Mouse (Mus musculus): ENCODE results near the gene Cela3b. TPM values are rescaled to one million over a fixed set of nuclear protein-coding genes. Genes with fewer than 3 reads are reported as not detected.

Cela3b gene
- total RNA-seq (2021) = not detected
- long read RNA-seq, experiment 1 = 0 reads
- long read RNA-seq, experiment 2 = 0 reads

DNA sequence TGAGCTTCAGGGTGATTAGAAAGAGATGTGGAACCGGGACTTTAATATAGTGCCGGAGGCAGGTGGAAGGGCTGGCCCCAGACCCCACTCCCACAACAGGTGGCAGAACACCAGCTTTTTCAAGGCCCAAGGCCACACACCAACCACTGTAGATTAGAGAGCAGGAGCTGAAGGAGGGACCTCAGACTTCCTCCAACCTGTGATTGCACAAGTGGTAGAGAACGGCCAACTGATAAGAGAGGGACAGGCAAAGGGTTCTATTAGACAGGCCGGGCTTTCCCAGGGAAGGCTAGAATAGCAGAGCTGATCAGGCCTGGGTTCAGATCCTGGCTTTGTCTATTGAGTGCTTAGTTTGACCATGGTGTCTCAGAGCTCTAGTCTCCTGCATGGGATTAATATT is at the start of gene Cela3b:
Gene Cela3b (minus strand): TSS at position 39 of the 400 bp plus-strand sequence.
- DNase-seq = no peak
- intact Hi-C loops (cut with DNase I; ENCODE audit: low total_unique reads) = no loop called here

GRCm38 (mm10) chr4:137479757-137480156 is 49.4 kb upstream of the Cela3b start:
- no peak for DNase-seq
- intact Hi-C loops (cut with DNase I; ENCODE audit: low total_unique reads) = no loop called here

DNA sequence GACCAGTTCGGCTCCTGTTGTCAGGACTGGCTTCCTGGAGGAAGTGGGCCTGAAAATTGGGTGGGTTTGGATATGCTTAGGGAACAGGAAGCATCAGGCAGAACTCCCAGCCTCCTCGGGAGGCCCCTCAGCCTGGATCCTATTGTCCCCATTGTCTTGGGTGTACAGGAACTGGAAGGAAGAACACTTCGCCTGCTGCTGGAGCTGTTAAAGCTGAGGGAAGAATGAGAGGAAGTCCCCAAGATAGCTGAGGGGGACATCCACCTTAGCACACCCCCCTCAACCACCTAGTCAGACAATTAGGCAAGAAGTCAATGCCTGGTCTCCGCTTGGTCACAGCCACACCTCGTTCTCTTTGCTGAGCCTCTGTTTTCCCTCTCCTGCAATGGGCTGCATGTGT is 48.0 kb upstream of the Cela3b start:
- intact Hi-C loops (cut with DNase I; ENCODE audit: low total_unique reads) = no loop called here

DNA sequence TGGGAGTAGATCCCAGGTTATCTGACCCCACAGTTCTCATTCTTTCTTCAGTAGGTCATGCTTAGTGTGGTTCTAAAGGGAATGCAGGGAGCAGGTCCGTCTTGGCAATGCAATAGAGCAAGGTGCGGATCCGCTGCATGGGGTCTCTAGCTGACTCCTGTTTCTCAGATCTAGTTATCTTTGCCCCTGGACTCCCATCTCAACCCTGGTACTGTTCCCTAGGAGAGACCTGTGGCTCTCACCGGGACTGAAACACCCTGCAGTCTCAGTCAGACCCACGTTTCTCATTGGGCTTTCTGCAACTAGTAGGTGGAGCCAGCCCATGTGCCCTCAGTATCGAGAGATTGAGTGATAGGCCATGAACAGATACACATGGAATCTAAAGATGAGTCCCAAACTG is 47.3 kb upstream of the Cela3b start:
- intact Hi-C loops (cut with DNase I; ENCODE audit: low total_unique reads) = no loop called here

More for the DNA sequence above, 48.0 kb upstream of the Cela3b start:
- DNase-seq = no peak

DNA sequence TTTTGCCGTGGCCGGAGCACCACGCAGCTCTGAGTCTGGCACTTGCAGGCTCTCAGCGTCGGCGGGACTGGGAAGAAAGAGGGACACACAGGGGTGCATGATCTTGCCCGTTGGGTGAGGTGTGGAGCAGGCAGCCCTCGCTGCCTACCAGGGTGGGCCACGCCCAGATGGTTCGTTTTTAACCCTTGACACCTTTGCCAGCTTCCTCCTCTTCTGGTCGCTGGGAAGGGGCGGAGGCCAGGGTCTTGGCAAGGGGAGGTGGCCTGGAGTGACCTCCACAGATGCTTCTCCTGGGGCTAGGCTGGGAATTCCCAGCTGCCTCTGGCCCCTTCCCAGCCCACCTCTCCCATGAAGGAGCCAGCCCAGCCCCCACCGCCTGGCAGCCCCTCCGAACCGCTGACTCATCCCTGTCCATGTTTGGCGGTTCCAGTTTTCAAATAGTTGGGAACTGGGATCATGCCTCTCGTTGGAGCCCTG is 46.5 kb upstream of the Cela3b start:
- intact Hi-C loops (cut with DNase I; ENCODE audit: low total_unique reads) = no loop called here
- peak; percentile 91 for DNase-seq

More for the DNA sequence above, 47.3 kb upstream of the Cela3b start:
- DNase-seq = no peak

DNA sequence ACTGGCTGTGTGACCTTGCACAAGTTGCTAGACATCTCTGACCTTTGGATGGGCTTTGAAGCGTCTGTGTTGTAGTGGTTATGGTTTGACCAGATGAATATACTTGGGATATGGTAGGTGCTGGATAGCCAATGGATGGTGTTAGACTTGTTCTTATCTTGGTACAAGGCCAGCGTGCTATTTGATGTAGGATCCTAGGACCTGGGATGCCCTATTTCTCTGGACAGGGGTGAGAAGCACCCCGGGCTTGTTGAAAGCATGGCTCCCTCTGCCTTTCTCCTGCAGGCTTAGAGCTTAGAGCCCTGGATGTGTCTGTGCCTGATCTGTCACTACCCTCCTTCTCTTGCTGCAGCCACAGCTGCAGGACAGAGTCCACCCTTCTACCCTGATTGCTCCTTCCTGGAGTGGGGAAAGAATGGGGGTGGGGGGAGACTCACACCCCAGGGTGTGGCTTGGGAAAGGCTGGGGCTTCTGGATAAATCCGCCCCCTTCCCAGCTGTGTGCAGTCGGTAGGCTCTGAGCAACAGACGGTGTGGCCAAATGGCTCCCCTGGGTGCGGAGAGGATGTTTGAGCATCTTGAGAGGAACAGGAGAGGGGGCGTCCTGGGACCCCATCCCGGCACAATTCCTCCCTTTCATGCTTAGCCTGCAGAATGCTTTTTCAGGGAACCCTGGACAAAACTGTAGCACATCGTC is 45.9 kb upstream of the Cela3b start:
- peak; percentile 90 for DNase-seq
- intact Hi-C loops (cut with DNase I; ENCODE audit: low total_unique reads) = no loop called here

GRCm38 (mm10) chr4:137475271-137476050 is 45.1 kb upstream of the Cela3b start:
- no peak for DNase-seq
- intact Hi-C loops (cut with DNase I; ENCODE audit: low total_unique reads) = no loop called here

DNA sequence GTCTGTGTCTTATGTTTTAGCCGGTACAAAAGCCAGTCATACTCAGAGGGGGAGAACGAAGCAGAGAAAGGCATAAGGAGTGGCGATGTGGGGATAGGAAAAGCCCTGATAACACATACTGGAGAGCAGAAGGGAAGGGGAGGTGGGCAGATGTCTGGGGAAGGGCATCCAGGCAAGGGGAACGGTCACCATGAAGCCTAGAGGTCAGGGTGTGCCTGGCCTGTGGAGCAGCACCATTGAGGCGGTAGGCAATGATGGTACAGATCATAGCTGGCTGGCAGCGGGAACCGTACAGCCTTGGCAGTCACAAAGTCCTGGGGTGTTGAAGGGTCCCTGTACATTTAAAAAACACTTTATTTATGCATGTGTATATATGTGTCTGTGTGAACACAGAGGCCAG is 44.4 kb upstream of the Cela3b start:
- no peak for DNase-seq
- intact Hi-C loops (cut with DNase I; ENCODE audit: low total_unique reads) = no loop called here

- intact Hi-C loops (cut with DNase I; ENCODE audit: low total_unique reads) = no loop called here
- peak; percentile 76 for DNase-seq
These were observed 43.5 kb upstream of the Cela3b start for GRCm38 (mm10) chr4:137473701-137474388.

GRCm38 (mm10) chr4:137473240-137473639 is 42.9 kb upstream of the Cela3b start:
- DNase-seq = no peak

GRCm38 (mm10) chr4:137471326-137471725 is 41.0 kb upstream of the Cela3b start:
- intact Hi-C loops (cut with DNase I; ENCODE audit: low total_unique reads) = no loop called here

More at GRCm38 (mm10) chr4:137473240-137473639, 42.9 kb upstream of the Cela3b start:
- intact Hi-C loops (cut with DNase I; ENCODE audit: low total_unique reads) = no loop called here

GRCm38 (mm10) chr4:137470701-137471317 is 40.5 kb upstream of the Cela3b start:
- no peak for DNase-seq
- intact Hi-C loops (cut with DNase I; ENCODE audit: low total_unique reads) = no loop called here

More at GRCm38 (mm10) chr4:137471326-137471725, 41.0 kb upstream of the Cela3b start:
- DNase-seq = no peak

DNA sequence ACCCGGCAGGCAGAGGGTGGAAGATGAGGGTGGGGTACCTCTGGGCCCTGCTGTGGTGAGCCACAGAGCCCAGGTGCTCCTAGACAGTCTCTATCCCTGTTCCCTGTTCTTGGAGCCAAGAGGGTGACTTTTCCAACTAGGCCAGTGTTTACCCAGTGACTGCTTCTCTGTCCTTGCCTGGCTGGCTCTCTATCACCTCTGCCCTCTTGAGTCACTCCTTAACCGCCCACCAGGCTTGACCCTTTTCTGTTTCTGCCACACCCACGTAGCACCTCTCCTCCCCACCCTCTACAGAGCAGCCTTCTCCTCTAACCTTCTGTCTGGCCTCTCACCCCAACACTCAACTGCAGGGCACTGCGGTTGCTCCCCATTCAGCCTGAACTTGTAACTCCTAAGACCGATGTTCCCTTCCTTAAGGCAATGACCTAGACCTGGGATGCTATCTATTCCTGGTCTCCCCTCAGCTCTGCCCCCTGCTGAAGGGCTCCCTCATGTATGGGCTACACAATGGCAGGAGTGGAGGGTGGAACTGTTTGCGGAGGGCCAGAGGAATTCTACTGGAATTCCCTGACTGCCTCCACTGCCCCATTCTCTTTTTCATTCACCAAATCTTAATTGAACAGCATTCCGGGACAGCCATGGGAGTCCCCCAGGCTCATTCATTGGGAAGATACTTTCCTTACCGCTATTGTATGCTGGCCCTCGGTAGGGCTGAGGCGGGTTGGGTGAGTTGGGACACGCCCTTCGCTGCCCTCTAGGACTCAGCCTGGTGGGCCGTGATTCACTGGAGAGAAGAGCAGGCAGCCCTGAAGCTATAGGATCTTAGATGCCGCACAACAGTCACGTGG is 39.7 kb upstream of the Cela3b start:
- intact Hi-C loops (cut with DNase I; ENCODE audit: low total_unique reads) = no loop called here
- DNase-seq = no peak

- intact Hi-C loops (cut with DNase I; ENCODE audit: low total_unique reads) = no loop called here
- no peak for DNase-seq
These were observed 38.9 kb upstream of the Cela3b start for GRCm38 (mm10) chr4:137469081-137469844.

- peak; percentile 98 for DNase-seq
- intact Hi-C loops (cut with DNase I; ENCODE audit: low total_unique reads) = no loop called here
These were observed 38.1 kb upstream of the Cela3b start, which contains the start of gene Hspg2 for GRCm38 (mm10) chr4:137468260-137469080. TSS of gene Hspg2 (plus strand) at chr4:137468769.

- intact Hi-C loops (cut with DNase I; ENCODE audit: low total_unique reads) = no loop called here
- DNase-seq = no peak
These were observed 37.2 kb upstream of the Cela3b start for GRCm38 (mm10) chr4:137467525-137467924.

DNA sequence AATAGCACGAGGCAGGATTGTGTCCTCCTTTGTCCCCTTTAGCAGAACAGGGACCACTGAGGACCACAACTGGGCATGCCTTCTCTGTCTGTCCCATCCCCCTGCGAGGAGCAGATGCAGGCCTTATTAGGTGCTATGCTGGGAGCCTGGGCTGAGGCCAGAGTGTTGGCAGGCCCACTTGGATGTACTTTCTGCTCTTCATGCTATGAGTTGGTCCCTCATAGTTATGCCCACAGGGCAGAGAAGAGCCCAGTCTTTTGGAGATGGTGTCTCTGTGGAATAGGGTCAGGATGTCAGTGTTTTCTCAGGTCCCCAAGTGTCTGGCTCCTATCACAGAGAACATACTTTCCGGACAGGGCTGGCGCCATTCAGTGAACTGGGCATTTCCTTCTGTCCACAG is 36.7 kb upstream of the Cela3b start:
- DNase-seq = no peak
- intact Hi-C loops (cut with DNase I; ENCODE audit: low total_unique reads) = no loop called here

Data from gastrocnemius, postnatal 14 days (tissue).